Mouse (Mus musculus) bone marrow macrophage, adult 2 months (primary cell): ENCODE data around the gene Ttll13.

Source experiments
- CTCF ChIP-seq: IDR thresholded peaks from 2 replicates; pipeline ENCODE4 v1.5.1; 2012; ENCODE audit warnings: low read depth, mild to moderate bottlenecking, low read length, moderate library complexity
- POLR2A ChIP-seq: IDR thresholded peaks from 2 replicates; pipeline ENCODE4 v1.6.1; 2012; ENCODE audit warnings: mild to moderate bottlenecking, low read depth, low read length, borderline replicate concordance

DNA sequence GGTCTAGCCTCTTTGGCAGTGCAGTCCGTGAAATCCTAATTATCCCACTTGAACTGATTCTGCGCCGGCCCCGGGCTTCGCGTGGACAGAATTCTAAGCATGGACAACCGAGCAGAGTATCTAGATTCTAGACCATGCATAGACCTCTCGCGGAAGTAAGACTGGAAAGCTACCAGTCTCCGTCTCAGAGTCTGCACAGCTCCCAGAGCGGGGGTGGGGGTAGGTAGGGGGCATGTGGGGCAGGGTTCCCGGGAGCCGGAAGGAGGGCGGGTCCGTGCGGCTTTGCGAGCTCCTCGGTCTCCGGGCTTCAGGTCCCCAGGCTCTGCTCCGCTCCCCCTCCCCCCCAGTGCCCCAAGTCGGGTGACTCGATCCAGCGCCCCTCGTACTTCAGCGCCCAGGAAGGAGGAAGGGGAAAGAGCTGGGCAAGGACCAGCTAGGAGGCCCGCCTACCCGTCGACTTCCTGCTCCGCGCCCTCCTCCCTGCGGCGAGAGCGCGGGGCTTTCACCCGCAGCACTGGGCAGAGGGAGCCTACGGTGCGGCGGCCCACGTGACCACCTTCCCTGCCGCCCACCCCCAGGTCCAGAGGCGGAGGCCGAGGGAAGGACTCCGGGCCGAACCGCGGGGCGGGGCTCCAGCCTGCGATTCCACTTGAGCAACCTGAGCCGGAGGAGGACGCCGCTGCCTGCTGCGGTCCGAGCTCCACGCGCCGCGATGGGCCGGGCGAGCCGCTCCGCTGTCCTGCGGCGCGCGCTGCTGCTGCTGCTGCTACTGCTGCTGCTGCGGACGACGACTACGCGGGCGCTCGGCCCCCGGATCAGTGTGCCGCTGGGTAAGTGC is 48.0 kb upstream of the Ttll13 start:
- no peak for TF ChIP-seq POLR2A
- no peak for TF ChIP-seq CTCF
